Mouse (Mus musculus) kidney, embryonic 15.5 days (tissue): ENCODE measurements around the gene Myh7b. TPM values are rescaled to one million over a fixed set of nuclear protein-coding genes. Genes with fewer than 3 reads are reported as not detected.

Experiments
- ATAC-seq: fragments of 200-750 bp; cut with Nextera tagmentation; replicated peaks from 2 replicates; pipeline ENCODE4 v1.8.0; 2017; ENCODE audit warnings: moderate TSS enrichment; ENCODE audit not compliant: low FRiP score
- H3K27ac ChIP-seq: fragments of 300-500 bp; sonication (generic); 2 replicates; pipeline ENCODE4 v1.5.1; 2015; ENCODE audit warnings: mild to moderate bottlenecking, inconsistent platforms
- H3K27me3 ChIP-seq: fragments of 300-500 bp; sonication (generic); 2 replicates; pipeline ENCODE4 v1.6.1; 2015; ENCODE audit warnings: inconsistent platforms
- H3K36me3 ChIP-seq: fragments of 300-500 bp; sonication (generic); 2 replicates; pipeline ENCODE4 v1.6.1; 2015; ENCODE audit warnings: inconsistent platforms
- H3K4me1 ChIP-seq: fragments of 300-500 bp; sonication (generic); 2 replicates; pipeline ENCODE4 v1.6.1; 2015; ENCODE audit warnings: inconsistent platforms
- H3K4me2 ChIP-seq: fragments of 300-500 bp; sonication (generic); 2 replicates; pipeline ENCODE4 v1.6.1; 2015; ENCODE audit warnings: moderate library complexity, mild to moderate bottlenecking, inconsistent platforms
- H3K4me3 ChIP-seq: fragments of 300-500 bp; sonication (generic); replicated peaks from 2 replicates; pipeline ENCODE4 v1.5.1; 2015; ENCODE audit warnings: mild to moderate bottlenecking, inconsistent platforms
- H3K9ac ChIP-seq: fragments of 300-500 bp; sonication (generic); 2 replicates; pipeline ENCODE4 v1.6.1; 2015; ENCODE audit warnings: mild to moderate bottlenecking, inconsistent platforms
- H3K9me3 ChIP-seq: fragments of 300-500 bp; sonication (generic); replicated peaks from 2 replicates; pipeline ENCODE4 v1.6.1; 2016; ENCODE audit warnings: inconsistent platforms
- WGBS: fragments of 180-500 bp; shearing (Covaris S2); methylation state at CpG from one replicate; pipeline ENCODE4 v1.1.7; 2015; ENCODE audit warnings: mixed read lengths; 5-methylcytosine and 5-hydroxymethylcytosine counted together
- microRNA counts: library from miRNA; unstranded; fragments of <30 nt; microRNA quantifications from one replicate; lab custom pipeline; 2016
- microRNA-seq: library from miRNA; unstranded; fragments of <30 nt; microRNA quantifications from one replicate; pipeline ENCODE4, GENCODE M21; 2016
- polyA plus RNA-seq: library from polyadenylated mRNA; unstranded; fragments of >200 nt; fragmentation: Nextera tagmentation; extraction: Ambion mirVana; gene quantifications from 2 replicates; pipeline ENCODE4 v1.2.1, GENCODE M21; 2015

The Myh7b gene
- polyA plus RNA-seq, 1 experiment from 2014 or later = 0.93 TPM

GRCm38 (mm10) chr2:155675118-155675517 lies 64.1 kb downstream of the Myh7b start:
- Histone ChIP-seq H3K36me3 (peaks cover 26% of the 10 kb centered on the region), H3K27ac (no peak overlapping the region), H3K9ac (no peak overlapping the region), H3K27me3 (no peaks in the 10 kb centered on the region), H3K4me3 (no peak overlapping the region), H3K9me3 (no peaks in the 10 kb centered on the region), H3K4me2 (no peak overlapping the region), H3K4me1 (peaks cover 3% of the 10 kb centered on the region; the same call in 1 of the 2 replicates)
- WGBS = 69% methylated on average over 4 of the region's 4 CpGs
- no peak for ATAC-seq

GRCm38 (mm10) chr2:155679586-155680110 lies 68.6 kb downstream of the Myh7b start:
- no peaks in the 10 kb centered on the region for H3K9me3 ChIP-seq
- H3K4me3 ChIP-seq = no peak overlapping the region
- H3K27ac ChIP-seq = no peak overlapping the region
- H3K4me1 ChIP-seq = peaks cover 3% of the 10 kb centered on the region; the same call in 1 of the 2 replicates
- 95% methylated on average over 4 of the region's 4 CpGs for WGBS
- H3K27me3 ChIP-seq = no peaks in the 10 kb centered on the region
- H3K4me2 ChIP-seq = no peak overlapping the region
- no peak for ATAC-seq
- no peaks in the 10 kb centered on the region; the same call in 1 of the 2 replicates for H3K36me3 ChIP-seq
- no peak overlapping the region for H3K9ac ChIP-seq

GRCm38 (mm10) chr2:155680591-155680990 lies 69.6 kb downstream of the Myh7b start:
- peaks cover under 1% of the 10 kb centered on the region; the same call in 1 of the 2 replicates for H3K4me1 ChIP-seq
- no peak for ATAC-seq
- no peaks in the 10 kb centered on the region for H3K27me3 ChIP-seq
- H3K27ac ChIP-seq = no peak overlapping the region
- no peaks in the 10 kb centered on the region; the same call in 1 of the 2 replicates for H3K36me3 ChIP-seq
- H3K9ac ChIP-seq = no peak overlapping the region
- WGBS = 61% methylated on average over 5 of the region's 5 CpGs
- no peak overlapping the region for H3K4me2 ChIP-seq
- no peak overlapping the region for H3K4me3 ChIP-seq
- no peaks in the 10 kb centered on the region for H3K9me3 ChIP-seq

- H3K9me3 ChIP-seq = no peaks in the 10 kb centered on the region
- 70% methylated on average over 8 of the region's 8 CpGs for WGBS
- no peak overlapping the region for H3K4me3 ChIP-seq
- H3K4me1 ChIP-seq = peaks cover 5% of the 10 kb centered on the region; the same call in 1 of the 2 replicates
- no peak for ATAC-seq
- H3K27me3 ChIP-seq = no peaks in the 10 kb centered on the region
- no peaks in the 10 kb centered on the region; the same call in 1 of the 2 replicates for H3K36me3 ChIP-seq
- no peak overlapping the region for H3K9ac ChIP-seq
- no peak overlapping the region for H3K27ac ChIP-seq
- no peak overlapping the region for H3K4me2 ChIP-seq
Observed at GRCm38 (mm10) chr2:155681194-155681593, 70.2 kb downstream of the Myh7b start.

- Histone ChIP-seq H3K4me2 (no peak overlapping the region), H3K27me3 (no peaks in the 10 kb centered on the region), H3K9ac (no peak overlapping the region), H3K4me3 (no peak overlapping the region), H3K9me3 (no peaks in the 10 kb centered on the region), H3K4me1 (peaks cover 6% of the 10 kb centered on the region; the same call in 1 of the 2 replicates), H3K27ac (no peak overlapping the region), H3K36me3 (no peaks in the 10 kb centered on the region; the same call in 1 of the 2 replicates)
- ATAC-seq = no peak
- 84% methylated on average over 2 of the region's 2 CpGs for WGBS
Observed at GRCm38 (mm10) chr2:155681874-155682273, 70.9 kb downstream of the Myh7b start.

GRCm38 (mm10) chr2:155683137-155683536 lies 72.1 kb downstream of the Myh7b start:
- 67% methylated on average over 3 of the region's 3 CpGs for WGBS
- no peak for ATAC-seq
- H3K4me1 ChIP-seq = peaks cover 9% of the 10 kb centered on the region; the same call in 1 of the 2 replicates
- H3K9me3 ChIP-seq = no peaks in the 10 kb centered on the region
- no peak overlapping the region for H3K9ac ChIP-seq
- peaks cover 7% of the 10 kb centered on the region for H3K36me3 ChIP-seq
- H3K27ac ChIP-seq = no peak overlapping the region
- no peaks in the 10 kb centered on the region for H3K27me3 ChIP-seq
- no peak overlapping the region for H3K4me3 ChIP-seq
- H3K4me2 ChIP-seq = no peak overlapping the region

GRCm38 (mm10) chr2:155683821-155684220 lies 72.8 kb downstream of the Myh7b start:
- WGBS = 92% methylated on average over 5 of the region's 5 CpGs
- Histone ChIP-seq H3K4me2 (no peak overlapping the region), H3K36me3 (peaks cover 7% of the 10 kb centered on the region), H3K9ac (no peak overlapping the region), H3K4me1 (peaks cover 10% of the 10 kb centered on the region), H3K9me3 (no peaks in the 10 kb centered on the region), H3K27me3 (no peaks in the 10 kb centered on the region), H3K4me3 (no peak overlapping the region), H3K27ac (no peak overlapping the region)
- no peak for ATAC-seq

MicroRNA genes within 50 kb of the gene (microRNA counts, 519-probe panel; counts per million panel counts)
- microRNA mmu-miR-499 (lab: Ali Mortazavi, UCI) = 1,871 counts per million, percentile 12 among the panel's probes with 10 or more counts

Small RNA genes within 50 kb of the gene (microRNA-seq; reads per million reads assigned to microRNA genes)
- 23.7 reads per million, percentile 41 among the genes with 10 or more reads in this experiment for gene Mir499

Other genes with a start within 250 kb of the Myh7b start
- gene Trp53inp2, start 230.2 kb upstream of the Myh7b start, polyA plus RNA-seq = 23.5 and 25.7 TPM in 2 replicates
- 18.0 and 19.3 TPM in 2 replicates for gene Ncoa6, start 137.3 kb upstream of the Myh7b start, polyA plus RNA-seq
- 12.5 and 13.0 TPM in 2 replicates for gene Acss2, start 93.3 kb upstream of the Myh7b start, polyA plus RNA-seq
- 3.2 and 4.5 TPM in 2 replicates for gene Ggt7, start 93.0 kb upstream of the Myh7b start, polyA plus RNA-seq
- gene Gss, start 18.4 kb upstream of the Myh7b start, polyA plus RNA-seq = 40.1 and 45.0 TPM in 2 replicates
- 123 and 138 TPM in 2 replicates for gene Trpc4ap, start 81.2 kb downstream of the Myh7b start, polyA plus RNA-seq
- gene Edem2, start 118.3 kb downstream of the Myh7b start, polyA plus RNA-seq = 36.1 and 39.0 TPM in 2 replicates
- not detected in 2 replicates for gene Gm17581, start 124.7 kb downstream of the Myh7b start, polyA plus RNA-seq
- gene Procr, start 139.9 kb downstream of the Myh7b start, polyA plus RNA-seq = 11.1 and 12.3 TPM in 2 replicates
- 0.14 and 0.16 TPM in 2 replicates for gene Mmp24, start 164.1 kb downstream of the Myh7b start, polyA plus RNA-seq
- 14.5 and 18.1 TPM in 2 replicates for gene BC029722, start 208.2 kb downstream of the Myh7b start, polyA plus RNA-seq
- 204 and 210 TPM in 2 replicates for gene Eif6, start 215.7 kb downstream of the Myh7b start, polyA plus RNA-seq
- gene Fam83c, start 223.6 kb downstream of the Myh7b start, polyA plus RNA-seq = 0.15 and 0.19 TPM in 2 replicates